Comparison of ENCODE assay signal across 8 mouse cellular contexts in genomic region chr4:76450351-76451018, GRCm38 (mm10).
DNase-seq lines count a peak whose midpoint lies in the region; ATAC-seq and TF ChIP-seq lines count a peak whose summit lies in the region.

No protein-coding gene starts in this region.

- peak overlapping the region; percentile 75 for H3K27ac ChIP-seq in cerebellum, adult 2 months (ENCODE audit: insufficient read depth, low read length)
- peak overlapping the region; percentile 98 for H3K27ac ChIP-seq in forebrain, embryonic 16.5 days (ENCODE audit: low read length)
- peak overlapping the region; percentile 93 for H3K27ac ChIP-seq in hindbrain, embryonic 12.5 days
- peak overlapping the region; percentile 82 for H3K27ac ChIP-seq in limb, embryonic 11.5 days (replicated peaks; ENCODE audit: low read depth, low read length)
- peak overlapping the region; percentile 94 for H3K27ac ChIP-seq in midbrain, embryonic 12.5 days (replicated peaks)
- H3K27ac ChIP-seq in stomach, embryonic 16.5 days (ENCODE audit: low read length) = peak overlapping the region; percentile 93

- DNase-seq in ZHBTc4 (ENCODE audit: low read depth, low spot score) = peak; percentile 58
- DNase-seq in cerebellum, adult 2 months = peak in 1 of 2 experiments; percentile 75
- DNase-seq in limb, embryonic 11.5 days (ENCODE audit: low spot score) = peak; percentile 79
- no peak for DNase-seq in B cell, adult 2 months

- peak overlapping the region; percentile 88 for H3K4me2 ChIP-seq in forebrain, embryonic 16.5 days (ENCODE audit: low read length)
- peak overlapping the region; percentile 76 for H3K4me2 ChIP-seq in hindbrain, embryonic 12.5 days (replicated peaks)
- H3K4me2 ChIP-seq in limb, embryonic 11.5 days (ENCODE audit: low read depth, severe bottlenecking) = peak overlapping the region; percentile 69
- peak overlapping the region; percentile 71 for H3K4me2 ChIP-seq in midbrain, embryonic 12.5 days (replicated peaks)
- peak overlapping the region; percentile 86 for H3K4me2 ChIP-seq in stomach, embryonic 16.5 days (ENCODE audit: low read depth, low read length)

- no peaks in the 10 kb centered on the region for H3K4me1 ChIP-seq in cerebellum, adult 2 months (ENCODE audit: control insufficient read depth, insufficient read depth, low read length)
- peaks cover 2% of the 10 kb centered on the region; the same call in 1 of the 2 replicates for H3K4me1 ChIP-seq in forebrain, embryonic 16.5 days (replicated peaks; ENCODE audit: control insufficient read depth, insufficient read depth, low read length)
- H3K4me1 ChIP-seq in hindbrain, embryonic 12.5 days = peaks cover 9% of the 10 kb centered on the region
- no peaks in the 10 kb centered on the region for H3K4me1 ChIP-seq in limb, embryonic 11.5 days (ENCODE audit: control insufficient read depth, insufficient read depth, low read length)
- H3K4me1 ChIP-seq in midbrain, embryonic 12.5 days = 0 out of 2 replicates have a peak, but pooled peaks cover 6% of the 10 kb centered on the region
- H3K4me1 ChIP-seq in stomach, embryonic 16.5 days (ENCODE audit: control insufficient read depth, insufficient read depth, low read length) = peaks cover 3% of the 10 kb centered on the region; the same call in 1 of the 2 replicates

- no peak for TF ChIP-seq CTCF in cerebellum, adult 2 months (IDR thresholded peaks at IDR 0.05; ENCODE audit: borderline replicate concordance, insufficient read depth, low read depth, low read length)

- H3K9me3 ChIP-seq in forebrain, embryonic 16.5 days (ENCODE audit: control insufficient read depth, low read length) = no peaks in the 10 kb centered on the region
- H3K9me3 ChIP-seq in hindbrain, embryonic 12.5 days (replicated peaks) = no peaks in the 10 kb centered on the region
- no peaks in the 10 kb centered on the region for H3K9me3 ChIP-seq in limb, embryonic 11.5 days (ENCODE audit: control insufficient read depth, low read length)
- no peaks in the 10 kb centered on the region for H3K9me3 ChIP-seq in midbrain, embryonic 12.5 days
- no peaks in the 10 kb centered on the region for H3K9me3 ChIP-seq in stomach, embryonic 16.5 days (replicated peaks; ENCODE audit: control insufficient read depth, low read length)

- TF ChIP-seq POLR2A in cerebellum, adult 2 months (IDR thresholded peaks at IDR 0.05; ENCODE audit: borderline replicate concordance, insufficient read depth, low read length) = no peak

- no peaks in the 10 kb centered on the region for H3K27me3 ChIP-seq in cerebellum, adult 2 months (ENCODE audit: control insufficient read depth, insufficient read depth, low read length)
- H3K27me3 ChIP-seq in forebrain, embryonic 16.5 days (replicated peaks; ENCODE audit: control insufficient read depth, insufficient read depth, low read length) = no peaks in the 10 kb centered on the region
- H3K27me3 ChIP-seq in hindbrain, embryonic 12.5 days = no peaks in the 10 kb centered on the region
- no peaks in the 10 kb centered on the region for H3K27me3 ChIP-seq in limb, embryonic 11.5 days (ENCODE audit: control insufficient read depth, insufficient read depth, low read length)
- H3K27me3 ChIP-seq in midbrain, embryonic 12.5 days = 0 out of 2 replicates have a peak, but pooled peaks cover 11% of the 10 kb centered on the region
- H3K27me3 ChIP-seq in stomach, embryonic 16.5 days (ENCODE audit: control insufficient read depth, insufficient read depth, low read length) = no peaks in the 10 kb centered on the region

- H3K9ac ChIP-seq in forebrain, embryonic 16.5 days (replicated peaks; ENCODE audit: low read depth, low read length) = peak overlapping the region; percentile 98
- peak overlapping the region; percentile 93 for H3K9ac ChIP-seq in hindbrain, embryonic 12.5 days
- peak overlapping the region; percentile 97 for H3K9ac ChIP-seq in limb, embryonic 11.5 days (ENCODE audit: low read length)
- H3K9ac ChIP-seq in midbrain, embryonic 12.5 days (replicated peaks) = peak overlapping the region; percentile 93
- peak overlapping the region; percentile 94 for H3K9ac ChIP-seq in stomach, embryonic 16.5 days (ENCODE audit: low read length)

- no peaks in the 10 kb centered on the region for H3K36me3 ChIP-seq in forebrain, embryonic 16.5 days (ENCODE audit: control insufficient read depth, insufficient read depth)
- no peaks in the 10 kb centered on the region for H3K36me3 ChIP-seq in hindbrain, embryonic 12.5 days
- H3K36me3 ChIP-seq in limb, embryonic 11.5 days (ENCODE audit: control insufficient read depth, insufficient read depth, low read length) = no peaks in the 10 kb centered on the region
- H3K36me3 ChIP-seq in midbrain, embryonic 12.5 days = no peaks in the 10 kb centered on the region
- no peaks in the 10 kb centered on the region for H3K36me3 ChIP-seq in stomach, embryonic 16.5 days (ENCODE audit: control insufficient read depth, insufficient read depth, low read length)

- WGBS in cerebellum, adult 2 months = 2% methylated on average over 34 of the region's 34 CpGs
- WGBS in forebrain, embryonic 16.5 days = under 1% methylated on average over 33 of the region's 34 CpGs
- WGBS in hindbrain, embryonic 12.5 days = 1% methylated on average over 30 of the region's 34 CpGs
- under 1% methylated on average over 34 of the region's 34 CpGs for WGBS in limb, embryonic 11.5 days
- 1% methylated on average over 28 of the region's 34 CpGs for WGBS in midbrain, embryonic 12.5 days
- 3% methylated on average over 34 of the region's 34 CpGs for WGBS in stomach, embryonic 16.5 days

- peak overlapping the region; percentile 70 for H3K4me3 ChIP-seq in cerebellum, adult 2 months (replicated peaks; ENCODE audit: insufficient read depth, low read depth, low read length)
- H3K4me3 ChIP-seq in forebrain, embryonic 16.5 days (replicated peaks; ENCODE audit: low read length) = peak overlapping the region; percentile 83
- H3K4me3 ChIP-seq in hindbrain, embryonic 12.5 days = peak overlapping the region; percentile 84
- peak overlapping the region; percentile 85 for H3K4me3 ChIP-seq in limb, embryonic 11.5 days (ENCODE audit: low read depth, low read length)
- peak overlapping the region; percentile 70 for H3K4me3 ChIP-seq in midbrain, embryonic 12.5 days
- H3K4me3 ChIP-seq in stomach, embryonic 16.5 days (replicated peaks; ENCODE audit: low read length) = peak overlapping the region; percentile 89

- ATAC-seq in forebrain, embryonic 16.5 days = peak; percentile 73
- ATAC-seq in hindbrain, embryonic 12.5 days (ENCODE audit: low FRiP score) = peak; percentile 85
- peak; percentile 83 for ATAC-seq in limb, embryonic 11.5 days (ENCODE audit: insufficient number of reproducible peaks, low FRiP score, low TSS enrichment, low read depth)
- ATAC-seq in midbrain, embryonic 12.5 days (ENCODE audit: low FRiP score, low read depth) = peak; percentile 86
- ATAC-seq in stomach, embryonic 16.5 days (ENCODE audit: insufficient read depth, low FRiP score) = peak; percentile 80

Comparison
In these comparisons a context has a peak if more than half of its experiments do, and no peak if none do; other contexts are left out.
1. DNase-seq: peak in ZHBTc4 (single experiment) and limb, embryonic 11.5 days (single experiment); none in B cell, adult 2 months (0 of 2).
2. Peak in every context shown above with its lines, with median percentiles within 50 percentile points of each other: H3K27ac ChIP-seq, H3K4me3 ChIP-seq, ATAC-seq, H3K4me2 ChIP-seq and H3K9ac ChIP-seq.